Mouse (Mus musculus) ES-Bruce4 (cell line): ENCODE measurements at regions not wholly inside any gene's neighbourhood (a gene's known extent, or its start where the extent isn't known, plus 50 kb on each side); places are given as distances from the start of the nearest gene placed in this dataset.

Source experiments
- CTCF ChIP-seq: IDR thresholded peaks from one replicate; pipeline ENCODE4 v1.8.1; 2011; ENCODE audit warnings: low read depth, low read length
- EP300 ChIP-seq: IDR thresholded peaks from 2 replicates; pipeline ENCODE4 v1.6.1; 2011; ENCODE audit warnings: low read depth, low read length; ENCODE audit not compliant: insufficient read depth
- POLR2A ChIP-seq: IDR thresholded peaks from one replicate; pipeline ENCODE4 v1.8.1; 2011; ENCODE audit warnings: low read length; ENCODE audit not compliant: insufficient read depth

DNA sequence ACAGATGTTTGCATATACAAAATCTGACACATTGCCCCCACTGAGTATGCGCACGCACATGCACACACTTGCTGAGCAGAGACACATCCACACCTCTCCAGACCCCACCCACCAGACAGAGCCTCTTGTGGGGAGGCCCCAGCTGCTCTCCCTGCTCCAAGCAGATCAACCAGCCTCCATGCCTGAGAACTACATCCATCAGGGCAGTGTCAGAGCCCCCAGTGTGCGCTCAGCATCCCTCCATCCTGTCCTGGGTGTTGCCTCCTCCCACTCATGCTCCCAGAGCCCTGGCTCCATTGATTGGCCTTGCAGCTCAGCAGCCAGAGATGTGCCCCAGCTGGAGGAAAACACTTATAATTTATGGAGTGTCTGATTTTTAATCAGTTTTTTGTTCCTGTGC, 124.1 kb upstream of the Rpl38 start:
- TF ChIP-seq CTCF = no peak
- TF ChIP-seq POLR2A = no peak
- TF ChIP-seq EP300 = no peak
